Mouse (Mus musculus): ENCODE results near the gene Clcnkb. TPM values are rescaled to one million over a fixed set of nuclear protein-coding genes. Genes with fewer than 3 reads are reported as not detected.
A peak's percentile ranks its signal among the peaks of the same experiment; 100 is the strongest.

The Clcnkb gene
- polyA plus RNA-seq, 1 experiment from 2014 or later = 0.99 TPM

DNA sequence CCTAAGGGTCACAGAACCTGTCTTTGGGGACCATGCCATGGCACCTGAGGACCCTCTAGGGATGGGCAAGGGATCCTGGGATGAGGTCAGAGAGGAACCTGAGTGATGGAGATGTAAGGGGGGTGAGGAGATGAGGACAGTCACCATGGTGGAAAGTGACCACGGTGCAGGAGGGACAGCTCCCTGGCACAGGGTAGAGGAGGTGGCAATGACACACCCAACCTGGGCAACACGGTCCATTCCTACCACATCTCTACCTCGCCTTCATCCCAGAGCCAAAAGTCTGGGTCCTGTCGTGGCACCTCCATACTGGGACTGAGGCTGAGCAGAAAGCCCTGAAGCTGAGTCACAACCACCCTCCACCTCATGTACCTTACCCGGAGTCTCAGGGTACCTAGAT, 7.0 kb upstream of the Clcnkb start:
- Histone ChIP-seq H3K27me3 (replicated peaks) (peaks cover 5% of the 10 kb centered on the region; the same call in 1 of the 2 replicates), H3K9ac (peak overlapping the region; percentile 99), H3K36me3 (peaks cover 20% of the 10 kb centered on the region), H3K4me1 (peaks cover 73% of the 10 kb centered on the region), H3K4me2 (peak overlapping the region; percentile 90), H3K9me3 (no peaks in the 10 kb centered on the region), H3K4me3 (peak overlapping the region; percentile 81), H3K27ac (replicated peaks) (peak overlapping the region; percentile 98)
- ATAC-seq (ENCODE audit: extremely low read depth, insufficient number of reproducible peaks, low FRiP score, low TSS enrichment) = no peak
- 37% methylated on average over 5 of the region's 5 CpGs for WGBS

DNA sequence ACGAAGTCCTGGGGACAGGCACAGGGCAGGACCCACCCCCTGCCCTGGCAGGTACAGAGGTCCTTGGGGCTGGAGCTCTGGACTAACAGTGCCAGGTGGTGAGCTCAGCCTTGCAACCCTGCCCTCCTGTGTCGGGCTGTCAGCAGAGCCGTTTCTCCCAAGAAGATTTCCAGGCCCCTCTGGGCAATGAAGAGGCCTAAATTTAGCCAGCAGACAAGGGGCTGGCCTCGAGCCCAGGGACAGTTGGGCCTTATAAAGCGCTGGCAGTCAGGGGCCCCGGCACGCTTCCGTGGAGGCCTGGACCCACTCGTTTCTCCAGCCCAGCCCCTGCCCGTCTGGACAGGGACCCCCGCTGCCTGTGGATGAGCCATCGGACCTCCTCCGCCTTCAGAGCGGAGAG, 5.6 kb upstream of the Clcnkb start:
- ATAC-seq (ENCODE audit: extremely low read depth, insufficient number of reproducible peaks, low FRiP score, low TSS enrichment) = peak; percentile 45; the same call in 1 of the 2 replicates
- Histone ChIP-seq H3K9ac (peak overlapping the region; percentile 99), H3K27ac (replicated peaks) (peak overlapping the region; percentile 98), H3K4me2 (peak overlapping the region; percentile 90), H3K36me3 (peaks cover 20% of the 10 kb centered on the region), H3K27me3 (replicated peaks) (peaks cover 5% of the 10 kb centered on the region; the same call in 1 of the 2 replicates), H3K4me3 (peak overlapping the region; percentile 81), H3K9me3 (no peaks in the 10 kb centered on the region), H3K4me1 (peaks cover 61% of the 10 kb centered on the region)
- 21% methylated on average over 14 of the region's 14 CpGs for WGBS

DNA sequence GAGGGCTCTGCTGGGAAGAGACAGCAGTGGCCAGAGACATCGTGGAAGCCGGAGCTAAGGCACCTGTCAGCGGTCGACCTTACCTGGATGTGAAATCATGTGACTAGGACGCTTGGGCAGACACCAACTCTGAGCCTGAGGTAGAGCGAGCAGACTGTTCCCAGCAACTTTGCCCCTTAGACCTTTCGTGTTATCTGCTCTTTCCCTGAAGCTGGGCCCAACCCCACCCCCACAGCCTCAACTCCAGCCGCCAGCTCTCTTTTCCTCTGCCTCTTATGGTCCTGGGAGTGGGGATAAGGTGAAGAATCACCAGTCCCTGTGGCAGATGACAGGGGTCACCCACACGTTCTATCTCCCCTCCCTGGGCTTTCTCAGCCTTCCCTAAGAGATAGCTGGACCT, 5.1 kb upstream of the Clcnkb start:
- Histone ChIP-seq H3K9me3 (no peaks in the 10 kb centered on the region), H3K4me3 (peak overlapping the region; percentile 81), H3K27me3 (replicated peaks) (peaks cover 5% of the 10 kb centered on the region; the same call in 1 of the 2 replicates), H3K4me2 (peak overlapping the region; percentile 90), H3K4me1 (peaks cover 56% of the 10 kb centered on the region), H3K36me3 (peaks cover 20% of the 10 kb centered on the region), H3K27ac (replicated peaks) (peak overlapping the region; percentile 98), H3K9ac (peak overlapping the region; percentile 99)
- ATAC-seq (ENCODE audit: extremely low read depth, insufficient number of reproducible peaks, low FRiP score, low TSS enrichment) = no peak
- WGBS = 16% methylated on average over 9 of the region's 9 CpGs

DNA sequence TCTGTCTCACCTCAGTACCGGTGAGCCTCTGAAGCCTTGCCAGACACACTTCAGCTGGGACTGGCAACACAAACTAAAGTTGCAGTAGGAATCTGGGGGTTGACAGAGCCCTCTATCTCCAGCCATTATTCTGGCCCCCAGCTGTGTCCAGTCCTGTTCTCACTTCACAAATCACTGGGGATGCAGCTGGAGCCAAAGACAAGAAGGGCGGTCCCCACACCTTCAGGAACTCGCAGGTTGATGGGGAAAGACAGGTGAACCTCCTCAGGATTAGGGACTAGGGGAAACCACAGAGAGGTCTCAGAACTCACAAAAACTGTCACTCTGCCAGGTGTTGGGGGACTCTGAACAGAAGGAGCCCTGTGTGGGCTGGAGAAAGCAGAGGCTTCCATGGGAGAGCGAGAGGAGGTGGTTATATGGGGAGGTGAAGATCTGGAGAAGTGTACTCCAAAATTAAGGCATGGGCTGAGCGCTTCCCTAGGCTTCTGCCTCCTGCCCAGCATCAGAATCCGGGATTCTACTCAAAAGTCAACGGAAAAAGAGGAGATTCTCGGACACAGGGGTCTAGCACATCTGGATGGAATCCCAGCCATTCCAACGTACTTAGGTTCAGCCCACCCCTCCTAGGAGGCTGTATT, 4.5 kb upstream of the Clcnkb start, which contains the start of gene Hspb7:
Gene Hspb7 (plus strand): TSS at position 588 of the 638 bp plus-strand sequence.
- H3K9ac ChIP-seq = peak within 1 kb of the TSS; percentile 99
- H3K4me1 ChIP-seq = peaks cover 50% of the 10 kb centered on the region
- H3K27ac ChIP-seq (replicated peaks) = peak within 1 kb of the TSS; percentile 98
- H3K9me3 ChIP-seq = no peaks in the 10 kb centered on the region
- 27% methylated on average over 9 of the region's 9 CpGs for WGBS
- peak within 1 kb of the TSS; percentile 81 for H3K4me3 ChIP-seq
- peak within 1 kb of the TSS; percentile 90 for H3K4me2 ChIP-seq
- H3K36me3 ChIP-seq = peaks cover 20% of the 10 kb centered on the region
- ATAC-seq (ENCODE audit: extremely low read depth, insufficient number of reproducible peaks, low FRiP score, low TSS enrichment) = no peak
- H3K27me3 ChIP-seq (replicated peaks) = peaks cover 5% of the 10 kb centered on the region; the same call in 1 of the 2 replicates

DNA sequence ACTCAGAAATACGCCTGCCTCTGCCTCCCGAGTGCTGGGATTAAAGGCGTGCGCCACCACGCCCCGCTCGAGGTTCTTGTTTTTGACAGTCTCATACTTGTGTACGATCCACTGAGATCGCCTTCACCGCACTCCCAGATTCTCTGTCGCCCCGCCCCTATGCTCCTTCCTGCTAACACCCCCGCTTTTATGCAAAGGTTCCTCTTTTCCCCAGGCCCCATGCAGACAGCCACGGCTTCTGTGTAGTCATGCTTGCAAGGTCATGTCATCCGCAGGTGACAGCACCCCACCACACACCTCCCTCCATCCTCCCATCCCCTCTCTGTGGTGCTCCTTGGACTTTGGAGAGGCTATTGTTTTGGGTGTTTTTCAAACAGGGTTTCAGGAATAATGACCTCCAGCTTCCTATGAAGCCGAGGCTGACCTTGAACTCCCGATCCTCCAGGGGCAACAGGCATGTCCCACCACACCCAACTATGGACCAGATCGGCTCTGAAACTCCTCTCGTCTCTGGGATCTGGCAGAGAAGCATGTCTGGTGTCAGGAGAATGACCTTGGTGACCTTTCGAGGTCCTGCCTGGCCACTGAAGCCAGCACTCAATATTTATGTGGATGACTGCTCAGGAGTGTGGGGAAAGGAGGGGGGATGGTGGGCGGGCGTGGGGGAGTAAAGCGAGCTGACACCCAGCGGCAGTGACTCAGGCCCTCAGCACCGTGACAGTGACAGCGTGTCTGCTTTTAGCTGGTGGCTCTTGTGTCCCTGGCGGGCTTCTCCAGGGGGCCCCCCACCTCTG, 3.8 kb upstream of the Clcnkb start:
- Histone ChIP-seq H3K36me3 (peaks cover 16% of the 10 kb centered on the region), H3K27me3 (replicated peaks) (0 out of 2 replicates have a peak, but pooled peaks cover under 1% of the 10 kb centered on the region), H3K4me3 (0 out of 2 replicates have a peak overlapping the region, but pooled peaks have one; percentile 81), H3K4me1 (peaks cover 43% of the 10 kb centered on the region), H3K9ac (peak overlapping the region; percentile 99), H3K9me3 (no peaks in the 10 kb centered on the region), H3K4me2 (peak overlapping the region; percentile 90), H3K27ac (replicated peaks) (peak overlapping the region; percentile 98)
- WGBS = 49% methylated on average over 27 of the region's 27 CpGs
- no peak for ATAC-seq (ENCODE audit: extremely low read depth, insufficient number of reproducible peaks, low FRiP score, low TSS enrichment)

DNA sequence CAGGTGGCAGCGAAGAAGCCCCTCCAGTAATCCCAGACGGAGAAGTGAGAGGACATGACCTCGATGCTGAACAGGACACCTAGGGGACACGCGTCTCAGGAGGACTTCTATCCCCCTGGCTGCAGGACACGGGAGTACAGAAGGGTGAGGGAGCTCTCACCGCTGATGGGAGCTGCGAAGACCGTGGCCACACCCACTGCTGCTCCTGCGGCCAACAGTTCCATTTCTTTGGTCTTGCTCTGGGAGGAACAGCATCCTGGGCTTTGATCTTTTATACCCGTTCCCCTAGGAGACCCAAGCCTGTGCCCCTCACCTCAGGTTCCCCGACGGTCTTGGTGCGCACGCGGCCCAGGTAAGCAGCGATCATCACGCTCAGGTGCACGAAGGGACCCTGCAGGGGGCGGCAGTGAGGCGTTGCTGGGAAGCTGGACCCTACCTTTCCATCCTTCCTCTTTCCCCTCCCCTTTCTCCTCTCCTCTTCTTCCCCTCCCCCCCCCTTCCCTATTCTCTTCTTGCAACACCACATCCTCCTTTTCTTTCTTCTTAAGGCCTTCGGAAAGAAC, 4.3 kb downstream of the Clcnkb start:
- H3K27me3 ChIP-seq (replicated peaks) = peaks cover 21% of the 10 kb centered on the region; the same call in 1 of the 2 replicates
- ATAC-seq (ENCODE audit: extremely low read depth, insufficient number of reproducible peaks, low FRiP score, low TSS enrichment) = no peak
- H3K9me3 ChIP-seq = no peaks in the 10 kb centered on the region
- no peak overlapping the region for H3K4me3 ChIP-seq
- no peaks in the 10 kb centered on the region for H3K36me3 ChIP-seq
- 17% methylated on average over 22 of the region's 22 CpGs for WGBS
- H3K9ac ChIP-seq = no peak overlapping the region
- no peak overlapping the region for H3K27ac ChIP-seq (replicated peaks)
- peak overlapping the region; percentile 28 for H3K4me2 ChIP-seq
- H3K4me1 ChIP-seq = peaks cover 19% of the 10 kb centered on the region

DNA sequence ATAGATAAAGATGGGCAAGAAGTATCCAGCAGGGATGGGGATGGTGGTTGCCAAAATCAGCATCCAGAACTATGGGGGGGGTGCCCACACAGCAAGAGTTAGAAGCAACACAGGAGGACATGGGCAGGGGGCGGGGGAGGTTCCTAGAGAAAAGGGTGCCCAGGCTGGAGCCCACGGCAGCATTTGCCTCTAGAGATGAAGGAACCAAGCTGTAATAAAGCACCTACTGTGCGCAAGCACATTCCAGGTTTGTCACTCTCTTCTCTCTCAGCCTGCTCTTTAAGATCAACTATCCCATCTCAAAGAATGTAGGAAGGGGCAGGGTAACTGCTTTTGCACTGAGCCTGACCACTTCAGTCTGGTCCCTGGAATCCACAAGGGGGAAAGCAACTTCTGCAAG, 7.2 kb downstream of the Clcnkb start:
- Histone ChIP-seq H3K9ac (no peak overlapping the region), H3K27me3 (replicated peaks) (peaks cover 27% of the 10 kb centered on the region), H3K4me1 (peaks cover 39% of the 10 kb centered on the region), H3K4me2 (no peak overlapping the region), H3K36me3 (no peaks in the 10 kb centered on the region), H3K9me3 (no peaks in the 10 kb centered on the region), H3K27ac (replicated peaks) (no peak overlapping the region), H3K4me3 (no peak overlapping the region)
- ATAC-seq (ENCODE audit: extremely low read depth, insufficient number of reproducible peaks, low FRiP score, low TSS enrichment) = no peak
- 77% methylated on average over 3 of the region's 3 CpGs for WGBS

DNA sequence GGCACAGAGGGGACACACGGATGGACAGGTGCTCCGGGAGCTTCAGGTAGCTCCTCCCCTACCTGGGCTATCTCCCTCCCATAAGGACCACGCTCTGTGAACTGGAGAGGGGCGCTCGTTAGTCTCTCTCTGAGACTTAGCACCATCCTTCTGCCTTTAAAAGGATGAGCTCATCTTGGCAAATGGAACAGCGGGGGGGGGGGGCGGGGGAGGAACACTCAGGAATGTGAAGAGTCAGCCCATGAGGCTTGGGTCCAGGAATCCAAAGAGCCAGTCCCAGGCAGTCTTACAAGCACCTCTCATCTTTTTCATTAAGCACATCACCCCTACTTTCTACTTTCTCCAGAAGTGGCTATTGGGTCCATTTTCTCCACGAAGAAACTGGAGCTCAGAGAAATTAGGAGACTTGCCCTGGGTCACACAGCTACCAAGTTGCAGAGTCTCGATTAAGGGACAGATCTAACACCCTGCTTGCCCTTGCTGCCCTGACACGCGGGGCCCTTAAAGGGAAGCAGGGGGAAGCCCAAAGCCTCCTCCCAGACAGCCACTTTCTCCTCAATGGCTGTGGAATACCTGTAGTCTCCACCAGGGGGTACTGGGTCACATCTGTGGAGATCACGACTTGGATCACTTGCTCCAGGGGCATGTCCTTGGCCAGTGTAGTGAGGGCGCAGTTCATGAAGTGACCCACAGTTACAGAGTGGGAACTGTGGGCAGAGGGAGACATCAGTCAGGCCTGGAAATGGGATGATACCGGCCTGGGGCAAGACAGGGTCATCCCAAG, 9.1 kb downstream of the Clcnkb start:
- ATAC-seq (ENCODE audit: extremely low read depth, insufficient number of reproducible peaks, low FRiP score, low TSS enrichment) = no peak
- peak overlapping the region; percentile 30 for H3K4me2 ChIP-seq
- H3K27me3 ChIP-seq (replicated peaks) = peaks cover 24% of the 10 kb centered on the region
- no peak overlapping the region for H3K4me3 ChIP-seq
- no peaks in the 10 kb centered on the region for H3K36me3 ChIP-seq
- H3K27ac ChIP-seq (replicated peaks) = peak overlapping the region; percentile 33; the same call in 1 of the 2 replicates
- H3K9ac ChIP-seq = 0 out of 2 replicates have a peak overlapping the region, but pooled peaks have one; percentile 1
- WGBS = 26% methylated on average over 14 of the region's 14 CpGs
- no peaks in the 10 kb centered on the region for H3K9me3 ChIP-seq
- peaks cover 39% of the 10 kb centered on the region for H3K4me1 ChIP-seq

DNA sequence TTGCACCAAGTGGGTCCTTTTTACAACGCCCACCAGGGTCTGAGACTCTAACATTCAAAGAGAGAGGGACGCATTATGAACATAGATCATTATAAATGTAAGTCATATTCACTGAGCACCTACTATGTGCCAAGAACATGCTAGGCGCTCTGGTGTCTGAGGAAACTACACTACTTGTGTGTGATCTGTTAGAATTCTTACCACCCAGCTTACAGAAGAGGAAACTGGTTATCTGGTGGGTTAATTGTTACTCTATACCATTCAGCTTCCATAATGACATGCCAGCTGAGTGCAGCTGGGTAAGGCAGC, 10.5 kb downstream of the Clcnkb start:
- H3K9me3 ChIP-seq = no peaks in the 10 kb centered on the region
- no peaks in the 10 kb centered on the region for H3K36me3 ChIP-seq
- no peak for ATAC-seq (ENCODE audit: extremely low read depth, insufficient number of reproducible peaks, low FRiP score, low TSS enrichment)
- no peak overlapping the region for H3K4me2 ChIP-seq
- peaks cover 34% of the 10 kb centered on the region for H3K4me1 ChIP-seq
- no peak overlapping the region for H3K9ac ChIP-seq
- H3K4me3 ChIP-seq = no peak overlapping the region
- H3K27me3 ChIP-seq (replicated peaks) = peaks cover 13% of the 10 kb centered on the region
- peak overlapping the region; percentile 40; the same call in 1 of the 2 replicates for H3K27ac ChIP-seq (replicated peaks)
- WGBS = 85% methylated on average over 3 of the region's 3 CpGs

DNA sequence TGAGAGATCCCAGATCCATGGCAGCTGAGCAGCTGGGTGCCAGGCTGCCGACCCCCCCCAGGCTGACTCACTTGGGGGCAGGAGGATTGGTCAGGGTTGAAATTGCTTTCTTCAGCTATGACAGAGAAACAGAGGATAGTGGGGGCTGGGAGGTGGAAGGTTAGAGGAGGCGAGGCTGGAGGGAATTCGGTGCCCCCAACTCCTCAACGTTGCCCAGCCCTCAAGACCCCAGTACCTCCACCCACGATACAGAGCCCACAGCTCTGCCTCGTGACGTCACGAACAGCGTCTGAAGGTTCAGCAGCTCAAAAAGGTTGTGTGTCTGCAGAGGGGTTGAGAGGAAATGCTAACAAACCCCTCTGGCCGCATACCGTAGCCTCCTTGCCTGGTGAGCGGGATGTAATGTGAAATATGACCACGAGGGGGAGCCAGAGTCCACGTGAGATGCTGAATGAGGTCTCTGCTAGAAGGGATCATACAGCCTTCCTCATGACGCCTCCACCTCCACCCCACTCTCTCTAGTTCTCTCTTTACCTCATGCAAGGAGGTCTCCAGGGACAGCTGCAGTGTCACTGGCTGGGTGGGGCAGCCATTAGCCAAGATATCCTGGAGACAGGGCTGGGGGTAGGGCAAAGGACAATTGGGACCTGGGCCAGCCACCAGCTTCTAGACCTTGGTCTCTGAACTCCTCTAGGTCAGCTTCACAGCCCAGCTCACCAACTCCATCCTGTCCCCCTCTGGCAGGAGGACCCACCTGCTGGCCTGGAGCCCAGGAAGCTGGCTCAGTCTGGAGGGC, 11.1 kb downstream of the Clcnkb start:
- Histone ChIP-seq H3K9me3 (no peaks in the 10 kb centered on the region), H3K27ac (replicated peaks) (peak overlapping the region; percentile 40; the same call in 1 of the 2 replicates), H3K4me1 (peaks cover 34% of the 10 kb centered on the region), H3K36me3 (no peaks in the 10 kb centered on the region), H3K4me2 (peak overlapping the region; percentile 62), H3K4me3 (peak overlapping the region; percentile 18), H3K27me3 (replicated peaks) (peaks cover 12% of the 10 kb centered on the region), H3K9ac (peak overlapping the region; percentile 73)
- peak; percentile 43; the same call in 1 of the 2 replicates for ATAC-seq (ENCODE audit: extremely low read depth, insufficient number of reproducible peaks, low FRiP score, low TSS enrichment)
- 12% methylated on average over 15 of the region's 15 CpGs for WGBS
